In genomic region chr3:67582273-67583124, GRCm38 (mm10) we compare ENCODE assay signal across 7 mouse cellular contexts. TPM values are rescaled to one million over a fixed set of nuclear protein-coding genes. Genes with fewer than 3 reads are reported as not detected.
A peak's percentile ranks its signal among the peaks of the same experiment; 100 is the strongest.
DNase-seq lines count a peak whose midpoint lies in the region; ATAC-seq lines count a peak whose summit lies in the region.

Gene Mfsd1 (plus strand): TSS chr3:67582741.

- 0 out of 2 replicates have a peak, but pooled peaks cover 7% of the 10 kb centered on the region for H3K4me1 ChIP-seq in intestine, embryonic 14.5 days (replicated peaks; ENCODE audit: control insufficient read depth, insufficient read depth, low read length)
- H3K4me1 ChIP-seq in midbrain, embryonic 10.5 days = peaks cover 19% of the 10 kb centered on the region

- peak; percentile 71 to 73 for DNase-seq in adrenal gland, adult 18-20 months (ENCODE audit: low spot score in 2 of 2)
- peak; percentile 96 for DNase-seq in embryo, embryonic 11 days
- DNase-seq in gastrocnemius, postnatal 25 days = peak; percentile 82
- DNase-seq in intestine, embryonic 14.5 days (ENCODE audit: low spot score) = peak; percentile 98
- peak; percentile 89 to 90 for DNase-seq in left cerebral cortex, postnatal 25 days (ENCODE audit: low spot score in 2 of 2)
- DNase-seq in midbrain, embryonic 10.5 days (ENCODE audit: low spot score) = peak; percentile 97
- DNase-seq in right cerebral cortex, postnatal 4 days = peak; percentile 87

- H3K27me3 ChIP-seq in intestine, embryonic 14.5 days (replicated peaks; ENCODE audit: control insufficient read depth, insufficient read depth, low read length) = no peaks in the 10 kb centered on the region
- no peaks in the 10 kb centered on the region for H3K27me3 ChIP-seq in midbrain, embryonic 10.5 days (ENCODE audit: low read depth, poor library complexity, severe bottlenecking)

- H3K4me3 ChIP-seq in intestine, embryonic 14.5 days (ENCODE audit: low read depth, low read length) = peak within 1 kb of the TSS; percentile 96
- H3K4me3 ChIP-seq in midbrain, embryonic 10.5 days = peak within 1 kb of the TSS; percentile 90

- H3K27ac ChIP-seq in intestine, embryonic 14.5 days (ENCODE audit: low read depth) = peak within 1 kb of the TSS; percentile 51; the same call in 1 of the 2 replicates
- peak within 1 kb of the TSS; percentile 82 for H3K27ac ChIP-seq in midbrain, embryonic 10.5 days (replicated peaks)

- H3K4me2 ChIP-seq in intestine, embryonic 14.5 days (ENCODE audit: low read length) = peak within 1 kb of the TSS; percentile 90

- no peaks in the 10 kb centered on the region for H3K9me3 ChIP-seq in intestine, embryonic 14.5 days (ENCODE audit: control insufficient read depth, low read length)
- no peaks in the 10 kb centered on the region for H3K9me3 ChIP-seq in midbrain, embryonic 10.5 days (replicated peaks)

- peaks cover 9% of the 10 kb centered on the region for H3K36me3 ChIP-seq in intestine, embryonic 14.5 days (ENCODE audit: control insufficient read depth, insufficient read depth, low read length)
- peaks cover 21% of the 10 kb centered on the region; the same call in 1 of the 2 replicates for H3K36me3 ChIP-seq in midbrain, embryonic 10.5 days

- WGBS in intestine, embryonic 14.5 days = 4% methylated on average over 54 of the region's 54 CpGs
- 4% methylated on average over 54 of the region's 54 CpGs for WGBS in midbrain, embryonic 10.5 days

- intact Hi-C loops in left cerebral cortex, postnatal 25 days (cut with DNase I) = no loop called here

- peak; percentile 93 for ATAC-seq in intestine, embryonic 14.5 days (replicated peaks; ENCODE audit: low FRiP score, low TSS enrichment, low read depth)

- peak within 1 kb of the TSS; percentile 68 for H3K9ac ChIP-seq in intestine, embryonic 14.5 days (ENCODE audit: low read length)

RNA-seq across cellular contexts. Expression of gene Mfsd1, which starts in this region (rescaled TPM):
- 10 to 100 TPM; 55.5 to 66.2 TPM for total RNA-seq in adrenal gland, adult 18-20 months (2021)
- 10 to 100 TPM; 20.9 to 21.8 TPM for total RNA-seq in gastrocnemius, postnatal 25 days (2021)
- polyA plus RNA-seq in intestine, embryonic 14.5 days (2014; fragmentation: Nextera tagmentation; extraction: Ambion mirVana) = 49.0 and 55.3 TPM in 2 replicates
- total RNA-seq in left cerebral cortex, postnatal 25 days (2021) = 10 to 100 TPM; 34.0 to 35.9 TPM
- polyA plus RNA-seq in midbrain, embryonic 10.5 days (2016; fragmentation: Nextera tagmentation; extraction: Ambion mirVana) = 62.9 and 64.6 TPM in 2 replicates

Comparison
In these comparisons a context has a peak if more than half of its experiments do, and no peak if none do; other contexts are left out.
1. Peak in every context shown above with its lines: DNase-seq, ATAC-seq, H3K4me3 ChIP-seq and H3K27ac ChIP-seq.